8 mouse cellular contexts compared by ENCODE assay signal in genomic region chr1:63175853-63176252, GRCm38 (mm10). TPM values are rescaled to one million over a fixed set of nuclear protein-coding genes. Genes with fewer than 3 reads are reported as not detected.
DNase-seq lines count a peak whose midpoint lies in the region; ATAC-seq and TF ChIP-seq lines count a peak whose summit lies in the region.

No protein-coding gene starts in this region.

- no peaks in the 10 kb centered on the region; the same call in 1 of the 2 replicates for H3K36me3 ChIP-seq in kidney, adult 2 months (ENCODE audit: control insufficient read depth, insufficient read depth, low read length)
- H3K36me3 ChIP-seq in forebrain, embryonic 15.5 days: peaks cover 31% of the 10 kb centered on the region
- peaks cover 35% of the 10 kb centered on the region for H3K36me3 ChIP-seq in limb, embryonic 15.5 days

- H3K4me2 ChIP-seq in forebrain, embryonic 15.5 days (replicated peaks): peak overlapping the region; percentile 53
- peak overlapping the region; percentile 72 for H3K4me2 ChIP-seq in limb, embryonic 15.5 days

- peak overlapping the region; percentile 94 for H3K9ac ChIP-seq in forebrain, embryonic 15.5 days (replicated peaks)
- H3K9ac ChIP-seq in limb, embryonic 15.5 days: peak overlapping the region; percentile 74

- H3K4me3 ChIP-seq in kidney, adult 2 months (ENCODE audit: insufficient read depth, low read depth, low read length): peak overlapping the region; percentile 83
- H3K4me3 ChIP-seq in forebrain, embryonic 15.5 days: peak overlapping the region; percentile 90
- peak overlapping the region; percentile 65 for H3K4me3 ChIP-seq in limb, embryonic 15.5 days
- peak overlapping the region; percentile 77 for H3K4me3 ChIP-seq in olfactory bulb, adult 2 months (ENCODE audit: insufficient read depth, low read depth, low read length)

- 4% methylated on average over 11 of the region's 11 CpGs for WGBS in kidney, adult 2 months
- 11% methylated on average over 11 of the region's 11 CpGs for WGBS in forebrain, embryonic 15.5 days
- WGBS in limb, embryonic 15.5 days: 9% methylated on average over 11 of the region's 11 CpGs
- 9% methylated on average over 11 of the region's 11 CpGs for WGBS in olfactory bulb, adult 2 months

- peak overlapping the region; percentile 93 for H3K27ac ChIP-seq in kidney, adult 2 months (ENCODE audit: insufficient read depth, low read depth, low read length)
- peak overlapping the region; percentile 90 for H3K27ac ChIP-seq in forebrain, embryonic 15.5 days (replicated peaks)
- H3K27ac ChIP-seq in limb, embryonic 15.5 days: 0 out of 2 replicates have a peak overlapping the region, but pooled peaks have one; percentile 95
- H3K27ac ChIP-seq in olfactory bulb, adult 2 months (ENCODE audit: insufficient read depth, low read depth, low read length): peak overlapping the region; percentile 68; the same call in 1 of the 2 replicates

- peaks cover 14% of the 10 kb centered on the region; the same call in 1 of the 2 replicates for H3K4me1 ChIP-seq in kidney, adult 2 months (ENCODE audit: control insufficient read depth, insufficient read depth, low read length)
- peaks cover 26% of the 10 kb centered on the region for H3K4me1 ChIP-seq in forebrain, embryonic 15.5 days
- H3K4me1 ChIP-seq in limb, embryonic 15.5 days: peaks cover 21% of the 10 kb centered on the region
- H3K4me1 ChIP-seq in olfactory bulb, adult 2 months (ENCODE audit: control insufficient read depth, insufficient read depth, low read length): peaks cover 3% of the 10 kb centered on the region

- no peak for TF ChIP-seq CTCF in kidney, adult 2 months (conservative IDR thresholded peaks at IDR 0.05; ENCODE audit: insufficient read depth, insufficient read length, low read depth, low read length)
- TF ChIP-seq CTCF in olfactory bulb, adult 2 months (IDR thresholded peaks at IDR 0.05; ENCODE audit: insufficient read depth, low read depth, low read length): no peak

- ATAC-seq in forebrain, embryonic 15.5 days (replicated peaks): no peak
- no peak for ATAC-seq in limb, embryonic 15.5 days (ENCODE audit: insufficient number of reproducible peaks, low FRiP score, low TSS enrichment, low read depth)

- H3K9me3 ChIP-seq in forebrain, embryonic 15.5 days: no peaks in the 10 kb centered on the region
- H3K9me3 ChIP-seq in limb, embryonic 15.5 days: no peaks in the 10 kb centered on the region

- TF ChIP-seq POLR2A in kidney, adult 2 months (IDR thresholded peaks at IDR 0.05; ENCODE audit: low read depth, low read length): no peak
- no peak for TF ChIP-seq POLR2A in olfactory bulb, adult 2 months (IDR thresholded peaks at IDR 0.05; ENCODE audit: insufficient read depth, low read depth, low read length)

- no peaks in the 10 kb centered on the region for H3K27me3 ChIP-seq in kidney, adult 2 months (replicated peaks; ENCODE audit: control insufficient read depth, insufficient read depth, low read length)
- H3K27me3 ChIP-seq in forebrain, embryonic 15.5 days: no peaks in the 10 kb centered on the region
- no peaks in the 10 kb centered on the region for H3K27me3 ChIP-seq in limb, embryonic 15.5 days

- DNase-seq in kidney, adult 2 months: no peak
- no peak for DNase-seq in kidney, adult 8-10 months
- peak; percentile 60 for DNase-seq in MEL-GATA-1-ER (ENCODE audit: extremely low read depth, low read depth)
- no peak for DNase-seq in cerebellum, adult 8-10 months
- no peak for DNase-seq in adrenal gland, postnatal 36 days

RNA-seq across cellular contexts. Expression of gene Eef1b2, which starts 0.8 kb away (rescaled TPM):
- polyA plus RNA-seq in kidney, adult 2 months (2012; rRNA removed): 215 and 216 TPM in 2 replicates
- polyA plus RNA-seq in forebrain, embryonic 15.5 days (2015; fragmentation: Nextera tagmentation; extraction: Ambion mirVana): 438 and 464 TPM in 2 replicates
- polyA plus RNA-seq in limb, embryonic 15.5 days (2015; fragmentation: Nextera tagmentation; extraction: Ambion mirVana): 573 and 595 TPM in 2 replicates
- polyA plus RNA-seq in olfactory bulb, adult 2 months (2012; ENCODE audit: insufficient read depth, insufficient read length, low replicate concordance, missing spikeins): not detected in 2 replicates
- 100 to 1,000 TPM; 624 to 648 TPM for total RNA-seq in adrenal gland, postnatal 36 days (2021)

RNA-seq across cellular contexts. Expression of gene Ndufs1, which starts 0.8 kb away (rescaled TPM):
- 116 and 163 TPM in 2 replicates for polyA plus RNA-seq in kidney, adult 2 months (2012; rRNA removed)
- polyA plus RNA-seq in forebrain, embryonic 15.5 days (2015; fragmentation: Nextera tagmentation; extraction: Ambion mirVana): 116 and 118 TPM in 2 replicates
- 112 and 131 TPM in 2 replicates for polyA plus RNA-seq in limb, embryonic 15.5 days (2015; fragmentation: Nextera tagmentation; extraction: Ambion mirVana)
- not detected in 2 replicates for polyA plus RNA-seq in olfactory bulb, adult 2 months (2012; ENCODE audit: insufficient read depth, insufficient read length, low replicate concordance, missing spikeins)
- total RNA-seq in adrenal gland, postnatal 36 days (2021): 100 to 1,000 TPM; 264 to 289 TPM

RNA-seq across cellular contexts. Expression of gene Gpr1, which starts 38.5 kb away (rescaled TPM):
- 0.05 and 0.06 TPM in 2 replicates for polyA plus RNA-seq in kidney, adult 2 months (2012; rRNA removed)
- 0.33 and 0.34 TPM in 2 replicates for polyA plus RNA-seq in forebrain, embryonic 15.5 days (2015; fragmentation: Nextera tagmentation; extraction: Ambion mirVana)
- 0.17 and 0.63 TPM in 2 replicates for polyA plus RNA-seq in limb, embryonic 15.5 days (2015; fragmentation: Nextera tagmentation; extraction: Ambion mirVana)
- not detected in 2 replicates for polyA plus RNA-seq in olfactory bulb, adult 2 months (2012; ENCODE audit: insufficient read depth, insufficient read length, low replicate concordance, missing spikeins)
- total RNA-seq in adrenal gland, postnatal 36 days (2021): under 1 TPM; 0.17 to 0.23 TPM
